20 mouse cellular contexts compared by ENCODE assay signal in genomic region chr6:34181961-34182360, GRCm38 (mm10). TPM values are rescaled to one million over a fixed set of nuclear protein-coding genes. Genes with fewer than 3 reads are reported as not detected.
DNase-seq lines count a peak whose midpoint lies in the region; ATAC-seq and TF ChIP-seq lines count a peak whose summit lies in the region.
"Had no signal": no experiment of that assay in that cellular context is flagged by ENCODE, and none has a peak within 500 bp of the region (broad histone marks: within the 10 kb centered on the region; RNA-seq: fewer than 3 reads in every experiment).

No protein-coding gene starts in this region.

- no peaks in the 10 kb centered on the region for H3K36me3 ChIP-seq in heart, postnatal 0 days (replicated peaks; ENCODE audit: control insufficient read depth, insufficient read depth, low read length)
- H3K36me3 ChIP-seq in heart, embryonic 10.5 days = no peaks in the 10 kb centered on the region
- H3K36me3 ChIP-seq in MEL (ENCODE audit: control insufficient read depth in 1 of 2, insufficient read depth in 2 of 2, low read length in 2 of 2) = peaks cover 0 to 6% of the 10 kb centered on the region in 2 experiments; a peak in 2 of 4 replicates
- H3K36me3 ChIP-seq: embryonic facial prominence, embryonic 13.5 days; heart, embryonic 12.5 days had no signal

- no peak for DNase-seq in heart, postnatal 0 days (ENCODE audit: low spot score)
- DNase-seq in heart, embryonic 10.5 days (ENCODE audit: low spot score) = no peak
- no peak for DNase-seq in MEL (ENCODE audit: low read depth, low spot score)
- DNase-seq in thymus, postnatal 10 days (ENCODE audit: low spot score in 2 of 2) = peak; percentile 60 to 70
- peak; percentile 68 for DNase-seq in thymus, postnatal 4 days
- DNase-seq in lung, adult 2 months = no peak
- DNase-seq: adrenal gland, postnatal 10 days; cerebellum, adult 18-20 months; cerebellum, adult 9-11 months; cerebellum, postnatal 36 days; forebrain, postnatal 0 days; gastrocnemius, postnatal 14 days; heart, adult 2 months; heart, postnatal 10 days had no signal

- no peak overlapping the region for H3K4me3 ChIP-seq in heart, postnatal 0 days (ENCODE audit: low read depth, low read length)
- no peak overlapping the region for H3K4me3 ChIP-seq in heart, embryonic 10.5 days
- H3K4me3 ChIP-seq in MEL (ENCODE audit: control insufficient read depth in 1 of 2, insufficient read depth in 1 of 2, low read depth in 2 of 2, low read length in 2 of 2) = no peak overlapping the region
- H3K4me3 ChIP-seq in lung, adult 2 months (replicated peaks; ENCODE audit: extremely low read depth, low read depth, low read length) = no peak overlapping the region
- H3K4me3 ChIP-seq: embryonic facial prominence, embryonic 13.5 days; forebrain, embryonic 13.5 days; heart, adult 2 months; heart, embryonic 12.5 days had no signal

- no peaks in the 10 kb centered on the region for H3K79me2 ChIP-seq in MEL (ENCODE audit: control insufficient read depth, insufficient read depth, low read length, poor library complexity)

- 41% methylated on average over 3 of the region's 3 CpGs for WGBS in heart, postnatal 0 days
- WGBS in heart, embryonic 10.5 days = 44% methylated on average over 3 of the region's 3 CpGs
- WGBS in lung, adult 2 months = 54% methylated on average over 3 of the region's 3 CpGs

- TF ChIP-seq POLR2A in MEL (IDR thresholded peaks at IDR 0.05; ENCODE audit: control insufficient read depth in 1 of 2, insufficient read depth in 1 of 2, low read depth in 1 of 2, low read length in 2 of 2, poor library complexity in 1 of 2) = no peak
- no peak for TF ChIP-seq POLR2A in lung, adult 2 months (IDR thresholded peaks at IDR 0.05; ENCODE audit: borderline replicate concordance, extremely low read depth, low read depth, low read length)

- no peak overlapping the region for H3K9ac ChIP-seq in heart, postnatal 0 days (replicated peaks; ENCODE audit: low read depth, low read length)
- H3K9ac ChIP-seq in MEL (ENCODE audit: control insufficient read depth, low read depth, low read length, poor library complexity, severe bottlenecking) = no peak overlapping the region
- H3K9ac ChIP-seq: embryonic facial prominence, embryonic 13.5 days; forebrain, embryonic 13.5 days; forebrain, postnatal 0 days; heart, embryonic 12.5 days; hindbrain, embryonic 14.5 days had no signal

- no peak overlapping the region for H3K4me2 ChIP-seq in heart, postnatal 0 days (ENCODE audit: low read depth, low read length)
- H3K4me2 ChIP-seq: embryonic facial prominence, embryonic 13.5 days; forebrain, embryonic 13.5 days; heart, embryonic 12.5 days; hindbrain, embryonic 14.5 days had no signal

- TF ChIP-seq RAD21 in MEL (IDR thresholded peaks at IDR 0.05; ENCODE audit: low read depth, low read length) = no peak

- H3K9me3 ChIP-seq in heart, postnatal 0 days (replicated peaks; ENCODE audit: control insufficient read depth, low read length) = no peaks in the 10 kb centered on the region
- H3K9me3 ChIP-seq in heart, embryonic 10.5 days = no peaks in the 10 kb centered on the region
- H3K9me3 ChIP-seq in MEL (replicated peaks; ENCODE audit: insufficient read depth, low read length) = no peaks in the 10 kb centered on the region
- H3K9me3 ChIP-seq: embryonic facial prominence, embryonic 13.5 days; forebrain, embryonic 13.5 days had no signal

- TF ChIP-seq CTCF in heart, postnatal 0 days (IDR thresholded peaks at IDR 0.05; ENCODE audit: low read depth) = no peak
- TF ChIP-seq CTCF in MEL (IDR thresholded peaks at IDR 0.05 in 2 of 3, conservative IDR thresholded peaks at IDR 0.05 in 1 of 3; ENCODE audit: control insufficient read depth in 1 of 3, insufficient read depth in 1 of 3, low read depth in 2 of 3, low read length in 3 of 3, poor library complexity in 1 of 3, severe bottlenecking in 1 of 3) = no peak
- TF ChIP-seq CTCF in lung, adult 2 months (IDR thresholded peaks at IDR 0.05; ENCODE audit: insufficient read depth, low read length) = no peak

- ATAC-seq in heart, postnatal 0 days (ENCODE audit: insufficient read depth, low read depth) = no peak
- ATAC-seq in CD4-positive, CD25-positive, alpha-beta regulatory T cell, adult 4 months = no peak
- ATAC-seq: forebrain, embryonic 13.5 days; forebrain, postnatal 0 days had no signal

- no peak for TF ChIP-seq EP300 in heart, postnatal 0 days (IDR thresholded peaks at IDR 0.05; ENCODE audit: low read depth)
- TF ChIP-seq EP300 in MEL (IDR thresholded peaks at IDR 0.05; ENCODE audit: low read depth in 1 of 2, low read length in 2 of 2) = no peak

- H3K27me3 ChIP-seq in heart, postnatal 0 days (ENCODE audit: control insufficient read depth, insufficient read depth, low read length) = no peaks in the 10 kb centered on the region
- H3K27me3 ChIP-seq in heart, embryonic 10.5 days (ENCODE audit: insufficient read depth, poor library complexity, severe bottlenecking) = no peaks in the 10 kb centered on the region
- no peaks in the 10 kb centered on the region for H3K27me3 ChIP-seq in MEL (ENCODE audit: control insufficient read depth in 1 of 2, insufficient read depth in 2 of 2, low read length in 2 of 2)
- H3K27me3 ChIP-seq: CH12.LX; embryonic facial prominence, embryonic 13.5 days; forebrain, embryonic 13.5 days; heart, embryonic 12.5 days had no signal

- H3K4me1 ChIP-seq in heart, postnatal 0 days (ENCODE audit: control insufficient read depth, insufficient read depth) = no peaks in the 10 kb centered on the region
- H3K4me1 ChIP-seq in heart, embryonic 10.5 days = no peaks in the 10 kb centered on the region
- peaks cover 5 to 13% of the 10 kb centered on the region in 2 experiments for H3K4me1 ChIP-seq in MEL (ENCODE audit: control insufficient read depth in 1 of 2, insufficient read depth in 2 of 2, low read length in 2 of 2)
- no peaks in the 10 kb centered on the region for H3K4me1 ChIP-seq in lung, adult 2 months (ENCODE audit: control insufficient read depth, insufficient read depth, low read length)
- H3K4me1 ChIP-seq: embryonic facial prominence, embryonic 13.5 days; forebrain, embryonic 13.5 days; heart, embryonic 12.5 days had no signal

- peak overlapping the region; percentile 54; the same call in 1 of the 2 replicates for H3K27ac ChIP-seq in heart, postnatal 0 days (ENCODE audit: low read depth)
- H3K27ac ChIP-seq in heart, embryonic 10.5 days = no peak overlapping the region
- no peak overlapping the region for H3K27ac ChIP-seq in MEL (ENCODE audit: control insufficient read depth, low read depth, low read length)
- H3K27ac ChIP-seq: embryonic facial prominence, embryonic 13.5 days; forebrain, embryonic 13.5 days; heart, adult 2 months; hindbrain, embryonic 14.5 days had no signal

TF ChIP-seq in MEL, 35 proteins besides CTCF, POLR2A, EP300 and RAD21:
- TF ChIP-seq JUND (IDR thresholded peaks at IDR 0.05; ENCODE audit: low read depth, low read length) = no peak
- TF ChIP-seq TCF12 (IDR thresholded peaks at IDR 0.05; ENCODE audit: low read depth, low read length) = 0 out of 2 replicates have a peak, but pooled peaks have one; percentile 37
- no peak for TF ChIP-seq TBP (IDR thresholded peaks at IDR 0.05; ENCODE audit: low read depth, low read length)
- TF ChIP-seq POLR2AphosphoS2 (IDR thresholded peaks at IDR 0.05; ENCODE audit: low read length) = no peak
- no peak for TF ChIP-seq CHD2 (IDR thresholded peaks at IDR 0.05; ENCODE audit: low read length)
- no peak for TF ChIP-seq MYB (IDR thresholded peaks at IDR 0.05; ENCODE audit: low read depth, low read length)
- no peak for TF ChIP-seq GATA1 (IDR thresholded peaks at IDR 0.05; ENCODE audit: low read depth, low read length)
- no peak for TF ChIP-seq CHD1 (IDR thresholded peaks at IDR 0.05; ENCODE audit: low read depth, low read length)
- no peak for TF ChIP-seq SIN3A (IDR thresholded peaks at IDR 0.05; ENCODE audit: low read length)
- TF ChIP-seq ETS1 (IDR thresholded peaks at IDR 0.05; ENCODE audit: low read depth, low read length) = peak; percentile 61
- TF ChIP-seq POLR2AphosphoS5 (IDR thresholded peaks at IDR 0.05; ENCODE audit: borderline replicate concordance, low read depth, low read length) = no peak
- no peak for TF ChIP-seq KAT2A (conservative IDR thresholded peaks at IDR 0.05; ENCODE audit: low read depth, low read length)

RNA-seq across cellular contexts. Expression of gene Slc35b4, which starts 5.0 kb away (rescaled TPM):
- total RNA-seq in heart, postnatal 0 days (2014; rRNA removed; ENCODE audit: low replicate concordance) = 9.0 and 12.7 TPM in 2 replicates
- 14.5 and 14.6 TPM in 2 replicates for polyA plus RNA-seq in heart, postnatal 0 days (2015; fragmentation: Nextera tagmentation; extraction: Ambion mirVana)
- polyA plus RNA-seq in heart, embryonic 10.5 days (2016; fragmentation: Nextera tagmentation; extraction: Ambion mirVana) = 43.2 and 46.3 TPM in 2 replicates
- total RNA-seq in MEL (2012; rRNA removed) = 5.4 and 6.1 TPM in 2 replicates
- 10 to 100 TPM in 1 of 2 experiments, not detected in 1; 10.7 TPM for polyA plus RNA-seq in MEL (2012; ENCODE audit: insufficient read depth in 1 of 2, insufficient read length in 2 of 2, low read depth in 1 of 2, low replicate concordance in 2 of 2, missing spikeins in 1 of 2)
- polyA plus RNA-seq in CD4-positive, CD25-positive, alpha-beta regulatory T cell, adult 4 months (2017; shearing (Covaris generic)) = 10 to 100 TPM; 29.9 to 45.3 TPM
- polyA plus RNA-seq in lung, adult 2 months (2012; rRNA removed) = 13.9 and 21.1 TPM in 2 replicates

Comparison
In these comparisons a context has a peak if more than half of its experiments do, and no peak if none do; other contexts are left out.
1. DNase-seq: peak in thymus, postnatal 10 days (2 of 2) and thymus, postnatal 4 days (single experiment); none in heart, postnatal 0 days (single experiment), heart, embryonic 10.5 days (single experiment), MEL (single experiment) and lung, adult 2 months (single experiment).